Mouse (Mus musculus): Measurements from ENCODE around the gene Atp2b1.

The Atp2b1 gene

DNA sequence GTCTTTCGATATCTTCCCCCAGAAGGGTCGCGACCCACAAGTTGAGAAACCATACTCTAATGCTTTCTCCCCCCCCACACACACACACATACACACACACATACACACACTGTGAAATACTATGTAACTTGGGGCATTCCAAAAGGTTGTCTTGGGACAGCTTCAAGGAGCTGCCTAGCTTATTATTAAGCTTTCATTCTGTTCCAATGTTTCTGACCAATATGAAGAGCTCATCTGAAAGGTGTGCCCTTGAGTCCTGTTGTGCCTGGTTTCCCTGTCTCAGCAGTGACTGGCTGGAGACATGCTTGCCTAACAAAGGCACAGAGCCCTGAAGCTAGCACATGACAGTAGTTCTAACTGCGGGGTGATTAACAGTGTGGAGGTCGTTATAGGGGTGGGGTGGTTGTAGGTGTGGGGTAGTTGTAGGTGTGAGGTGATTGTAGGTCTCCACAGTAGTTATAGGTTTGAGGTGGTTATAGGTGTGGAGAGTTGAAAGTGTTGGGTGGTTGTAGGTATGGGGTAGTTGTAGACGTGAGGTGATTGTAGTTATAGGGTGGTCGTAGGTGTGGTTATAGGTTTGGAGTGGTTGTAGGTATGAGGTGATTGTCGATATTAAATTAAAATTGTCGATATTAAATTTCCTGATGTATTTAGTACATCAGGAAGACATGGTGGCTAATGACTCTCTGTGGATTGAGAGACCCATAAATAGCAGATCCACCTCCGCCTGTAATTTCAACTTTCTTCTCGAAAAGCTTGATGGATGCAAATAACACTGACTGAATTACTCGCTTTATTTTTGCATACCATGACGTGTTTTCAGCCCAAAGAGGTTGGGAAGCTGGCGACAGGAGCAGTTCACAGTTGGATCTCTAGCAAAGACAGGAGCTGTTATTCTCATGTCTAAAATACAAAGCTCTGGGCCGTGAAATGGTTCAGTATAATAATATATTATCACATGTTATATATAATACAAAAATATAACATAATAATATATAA lies 119.9 kb downstream of the Atp2b1 start:
- no peak for DNase-seq (ENCODE audit: low read depth, low spot score)

- DNase-seq (ENCODE audit: low read depth, low spot score), result no peak
Measured at GRCm38 (mm10) chr10:99037185-99038065, 123.2 kb downstream of the Atp2b1 start.

GRCm38 (mm10) chr10:99038866-99039265 lies 124.7 kb downstream of the Atp2b1 start:
- no peak for DNase-seq (ENCODE audit: low read depth, low spot score)

GRCm38 (mm10) chr10:99040171-99040570 lies 126.0 kb downstream of the Atp2b1 start:
- no peak for DNase-seq (ENCODE audit: low read depth, low spot score)

DNA sequence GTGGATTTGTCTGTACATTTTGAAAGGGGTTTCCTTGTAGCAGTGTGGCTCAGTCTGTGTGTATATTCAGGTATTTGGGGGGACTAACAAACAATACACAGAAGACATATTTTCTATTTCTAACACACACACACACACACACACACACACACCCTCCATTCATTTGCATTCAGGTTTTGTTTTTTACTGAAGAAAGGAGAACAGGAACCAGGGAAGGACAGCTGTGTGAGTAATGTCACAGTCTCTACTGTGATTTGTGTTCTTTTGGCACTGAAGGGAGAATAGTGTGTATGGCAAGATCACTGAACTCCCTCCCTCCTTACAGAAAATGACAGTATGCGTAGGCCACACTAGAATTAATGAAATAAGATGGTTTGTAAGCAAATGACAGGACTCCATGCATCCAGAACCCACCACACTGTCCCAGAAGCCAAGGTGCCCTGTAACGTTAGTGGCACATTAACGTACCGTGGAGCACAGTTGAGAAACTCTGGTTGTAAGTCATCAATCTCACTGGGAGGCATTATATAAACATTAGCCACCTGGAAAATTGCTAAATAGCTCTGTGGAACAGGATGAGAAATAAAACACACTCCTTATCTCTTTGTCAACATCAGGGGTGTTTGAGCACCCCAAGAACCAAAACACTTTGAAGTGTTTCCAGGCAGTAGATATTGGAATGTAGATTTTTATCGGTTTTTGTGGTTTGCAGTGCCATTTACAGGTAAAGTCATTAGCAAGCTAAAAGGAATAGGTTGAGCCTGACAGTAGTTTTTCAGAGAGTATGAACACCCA lies 132.7 kb downstream of the Atp2b1 start:
- no peak for DNase-seq (ENCODE audit: low read depth, low spot score)

DNA sequence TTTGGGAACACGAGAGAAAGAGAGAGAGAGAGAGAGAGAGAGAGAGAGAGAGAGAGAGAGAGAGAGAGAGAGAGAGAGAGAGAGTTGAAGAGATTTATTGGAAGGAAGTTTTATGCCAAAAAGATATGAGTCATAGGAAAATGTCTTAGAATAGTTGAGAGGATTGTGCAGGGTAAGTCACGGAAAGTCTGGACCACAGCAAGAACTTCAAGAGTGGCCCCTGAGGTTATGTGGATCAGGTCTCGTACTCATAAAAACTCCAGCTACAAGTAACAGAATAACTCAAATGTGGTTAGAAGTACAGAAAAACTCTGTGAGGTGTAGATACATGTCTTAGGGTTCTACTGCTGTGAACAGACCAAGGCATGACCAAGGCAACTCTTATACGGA lies 133.3 kb downstream of the Atp2b1 start:
- DNase-seq (ENCODE audit: low read depth, low spot score), result no peak

GRCm38 (mm10) chr10:99050093-99050492 lies 135.9 kb downstream of the Atp2b1 start:
- no peak for DNase-seq (ENCODE audit: low read depth, low spot score)

GRCm38 (mm10) chr10:99053111-99053510 lies 138.9 kb downstream of the Atp2b1 start:
- no peak for DNase-seq (ENCODE audit: low read depth, low spot score)

DNA sequence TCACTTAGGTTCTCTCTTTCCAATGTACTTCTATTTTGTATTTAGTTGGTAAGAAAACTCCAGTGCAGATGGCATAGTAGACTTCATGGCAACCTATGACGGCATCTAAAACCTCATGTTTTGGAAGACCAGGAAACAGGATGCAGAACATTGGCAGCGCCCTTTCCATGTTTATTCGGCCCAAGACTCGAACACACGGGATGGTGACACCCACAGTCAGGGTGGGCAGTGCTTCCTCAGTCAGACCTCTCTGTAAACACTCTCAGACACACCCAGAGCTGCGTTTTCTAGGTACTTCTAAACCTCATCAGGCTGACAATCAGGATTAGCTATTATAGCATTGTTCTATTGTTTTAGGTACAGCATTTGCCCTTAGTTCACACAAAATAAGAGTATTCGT lies 146.4 kb downstream of the Atp2b1 start:
- no peak for DNase-seq (ENCODE audit: low read depth, low spot score)

GRCm38 (mm10) chr10:99061418-99061817 lies 147.2 kb downstream of the Atp2b1 start:
- DNase-seq (ENCODE audit: low read depth, low spot score), result no peak

DNA sequence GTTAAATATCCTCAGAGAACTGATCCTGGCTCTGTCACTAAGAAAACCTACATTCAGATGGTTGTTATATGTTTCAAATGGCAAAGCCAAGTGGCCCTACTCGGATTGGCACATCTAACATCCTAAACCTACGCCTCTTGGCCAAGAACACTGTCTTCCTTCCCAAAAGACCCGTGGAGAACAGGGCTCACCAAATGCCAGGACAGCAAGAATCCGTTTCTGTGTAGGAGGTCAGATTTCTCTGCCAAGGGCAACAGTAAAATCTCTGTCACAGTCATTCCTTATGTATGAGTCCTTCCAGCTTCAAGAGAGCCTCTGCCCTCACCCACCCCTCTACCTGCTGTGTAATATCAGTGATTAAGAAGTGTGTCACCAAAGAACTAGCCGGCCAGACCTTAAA lies 148.3 kb downstream of the Atp2b1 start:
- no peak for DNase-seq (ENCODE audit: low read depth, low spot score)

All from retina, adult 2 months (tissue).